Mouse (Mus musculus): ENCODE measurements around the gene Tnrc6c. TPM values are rescaled to one million over a fixed set of nuclear protein-coding genes. Genes with fewer than 3 reads are reported as not detected.

Tnrc6c gene
- polyA plus RNA-seq (2012; rRNA removed; ENCODE audit: low replicate concordance), result 20.3 and 38.3 TPM in 2 replicates

DNA sequence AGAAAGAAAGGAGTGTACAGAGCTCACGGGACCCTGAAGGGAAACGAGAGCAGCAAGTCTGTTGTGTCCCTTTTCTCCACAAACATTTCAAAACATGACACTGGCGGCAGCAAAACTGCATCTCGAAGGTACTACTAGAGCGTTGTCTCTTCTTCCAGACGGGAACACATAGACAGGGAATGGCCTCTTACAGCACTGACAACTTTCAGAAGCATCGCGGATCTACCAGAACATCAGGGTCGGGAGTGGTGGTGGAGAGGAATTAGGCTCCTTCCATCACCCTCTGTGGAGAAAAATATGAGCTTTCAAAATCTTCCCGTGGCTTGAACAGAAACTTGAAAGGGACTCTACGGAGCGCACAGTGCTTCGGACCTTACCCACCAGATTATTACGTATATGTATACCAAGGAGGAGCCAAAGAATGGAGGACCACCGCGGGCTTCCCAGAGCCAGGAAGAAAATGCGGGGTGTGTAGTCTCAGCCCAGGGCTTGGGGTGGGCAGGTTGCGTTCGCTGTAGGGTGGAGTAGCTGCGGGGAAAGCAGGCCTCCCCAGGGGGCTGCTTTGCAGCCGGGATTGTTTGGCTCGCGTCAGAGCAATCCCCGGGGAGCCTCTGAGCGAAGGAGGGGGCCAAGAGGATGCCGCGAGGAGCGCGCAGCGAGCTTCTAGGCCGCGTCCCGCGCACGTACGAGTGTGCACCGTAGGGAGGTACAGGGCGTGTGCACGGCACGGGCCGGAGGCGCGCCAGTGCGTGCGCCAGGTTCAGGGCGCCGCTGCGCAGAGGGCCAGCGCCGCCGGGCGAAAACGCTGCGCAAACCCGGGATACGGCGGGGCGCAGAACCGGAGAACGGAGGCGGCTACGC, at the start of gene Tnrc6c:
Gene Tnrc6c (plus strand): TSS at position 799 of the 861 bp plus-strand sequence.

DNA sequence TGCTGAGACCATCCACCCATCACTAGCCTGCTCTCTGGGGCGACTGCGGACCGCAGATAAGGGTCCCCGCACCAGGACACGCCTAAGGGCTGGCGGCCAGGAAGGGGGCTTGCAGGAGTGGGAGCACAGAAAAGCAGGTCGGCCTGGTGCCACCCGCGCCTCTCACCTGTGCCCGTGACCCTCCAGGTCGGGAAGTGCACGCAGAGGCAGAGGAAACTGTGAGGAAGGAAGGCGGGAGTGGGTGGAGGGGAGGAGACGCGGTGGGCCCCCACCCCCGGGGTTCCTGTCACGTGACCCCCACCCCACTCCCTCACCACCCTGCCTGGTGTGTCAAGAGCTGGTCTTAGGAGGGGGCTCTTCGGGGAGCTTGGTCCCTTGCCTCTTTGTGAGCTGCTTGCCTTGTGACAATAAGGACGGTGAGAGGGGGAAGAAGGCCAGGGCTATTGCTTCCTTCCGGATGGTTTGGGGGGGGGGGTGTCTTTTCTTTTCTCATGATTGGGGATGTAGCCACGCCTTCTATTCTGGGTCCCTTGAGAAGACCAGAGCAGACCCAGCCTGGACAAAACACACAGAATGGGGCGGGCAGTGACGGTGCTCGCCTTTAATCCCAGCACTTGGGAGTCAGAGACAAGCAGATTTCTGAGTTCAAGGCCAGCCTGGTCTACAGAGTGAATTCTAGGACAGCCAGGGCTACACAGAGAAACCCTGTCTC, 128.1 kb downstream of the Tnrc6c start, which contains the start of the genes Tmc8 and Tmc6:
Gene Tmc8 (plus strand): TSS at position 84 of the 712 bp plus-strand sequence.
Gene Tmc6 (minus strand): TSS at position 206 of the 712 bp plus-strand sequence.

DNA sequence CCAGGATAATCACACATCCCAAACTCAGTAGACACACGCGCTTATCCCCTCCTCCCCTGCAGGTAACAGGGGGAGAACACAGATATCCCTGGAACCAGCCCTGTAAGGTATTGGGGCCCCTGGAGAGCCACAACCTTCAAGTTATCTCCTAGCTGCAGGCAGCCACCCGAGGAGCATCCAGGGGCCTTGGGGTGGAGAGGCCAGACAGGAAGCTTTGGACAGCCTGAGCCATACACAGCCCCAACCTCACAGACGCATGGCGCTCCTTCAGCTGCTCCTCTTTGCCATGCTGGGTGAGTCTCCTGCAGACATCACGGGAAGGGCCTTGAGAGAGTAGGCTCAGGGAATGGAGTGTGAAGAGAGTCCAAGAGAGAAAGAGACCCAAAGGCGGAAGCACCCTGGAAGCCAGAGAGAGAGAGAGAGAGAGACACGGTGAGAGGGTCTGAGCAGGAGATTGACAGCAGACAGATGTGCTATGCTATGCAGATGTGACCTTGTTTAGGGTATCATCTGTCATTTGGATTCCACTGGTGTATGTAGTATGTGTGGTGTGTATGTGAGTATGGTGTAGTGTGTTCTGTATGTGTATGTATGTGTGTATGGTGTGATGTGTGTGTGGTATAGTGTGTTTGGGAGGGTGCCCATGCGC, 143.5 kb downstream of the Tnrc6c start, which contains the start of gene 6030468B19Rik:
Gene 6030468B19Rik (plus strand): TSS at position 150 of the 649 bp plus-strand sequence.

DNA sequence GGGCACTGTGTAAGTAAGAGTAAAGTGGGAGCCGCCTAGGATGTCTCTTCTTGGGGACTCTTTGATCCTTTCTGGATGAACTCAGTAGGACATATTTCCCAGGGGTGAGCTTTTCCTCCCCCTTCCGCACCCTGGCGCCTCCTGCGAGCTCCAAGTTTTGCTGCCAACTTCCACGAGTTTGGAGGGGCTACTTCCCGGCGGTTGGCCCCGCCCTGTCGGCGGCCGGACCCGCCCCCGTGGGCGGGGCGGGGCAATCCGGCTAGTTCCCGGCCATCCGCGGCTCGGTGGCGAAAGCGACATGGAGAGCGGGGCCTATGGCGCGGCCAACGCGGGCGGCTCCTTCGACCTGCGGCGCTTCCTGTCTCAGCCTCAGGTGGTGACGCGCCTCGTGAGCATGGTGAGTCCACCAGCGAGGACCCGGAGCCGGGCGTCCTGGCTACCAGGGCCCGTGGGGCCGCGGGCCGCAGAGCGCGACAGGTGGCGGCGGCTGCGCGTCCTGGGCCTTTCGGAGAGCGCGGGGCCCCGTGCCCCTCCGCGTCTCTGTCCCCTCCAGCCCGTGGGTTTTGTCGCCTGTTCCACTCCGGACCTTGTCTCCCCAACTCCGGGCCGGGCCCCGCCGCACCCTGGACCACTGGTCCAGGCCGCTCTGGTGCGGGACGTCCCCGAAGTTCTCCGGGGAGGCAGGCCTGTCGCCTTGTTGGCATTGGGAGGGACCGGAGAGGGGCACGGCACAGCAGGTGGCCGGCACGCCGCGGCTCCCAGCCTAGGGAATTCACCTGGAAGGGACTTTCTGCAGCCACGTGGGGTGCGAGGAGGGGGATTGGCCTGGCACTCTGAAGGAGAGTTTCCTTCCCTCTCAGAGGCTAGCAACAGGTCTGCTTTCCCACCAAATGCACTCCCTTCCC, 155.6 kb downstream of the Tnrc6c start, which contains the start of the genes Gm20708 and Syngr2:
Gene Gm20708 (plus strand): TSS at position 262 of the 905 bp plus-strand sequence.
Gene Syngr2 (plus strand): TSS at position 262 of the 905 bp plus-strand sequence.

Other genes starting within 250 kb of the Tnrc6c start
- 0.06 and 0.09 TPM in 2 replicates for gene Gm11733, start 169.9 kb upstream of the Tnrc6c start, polyA plus RNA-seq (2012; rRNA removed; ENCODE audit: low replicate concordance)
- 7.0 and 14.5 TPM in 2 replicates for gene Tmc8, start 127.8 kb downstream of the Tnrc6c start, polyA plus RNA-seq (2012; rRNA removed; ENCODE audit: low replicate concordance)
- 34.4 and 55.4 TPM in 2 replicates for gene Tmc6, start 127.9 kb downstream of the Tnrc6c start, polyA plus RNA-seq (2012; rRNA removed; ENCODE audit: low replicate concordance)
- gene 6030468B19Rik, start 143.4 kb downstream of the Tnrc6c start, polyA plus RNA-seq (2012; rRNA removed; ENCODE audit: low replicate concordance), result 0.12 TPM in 1 of 2 replicates, not detected in the other
- gene Gm20708, start 155.4 kb downstream of the Tnrc6c start, polyA plus RNA-seq (2012; rRNA removed; ENCODE audit: low replicate concordance), result 0.13 TPM in 1 of 2 replicates, not detected in the other
- gene Syngr2, start 155.4 kb downstream of the Tnrc6c start, polyA plus RNA-seq (2012; rRNA removed; ENCODE audit: low replicate concordance), result 104 and 140 TPM in 2 replicates
- 5.9 and 9.7 TPM in 2 replicates for gene Afmid, start 171.6 kb downstream of the Tnrc6c start, polyA plus RNA-seq (2012; rRNA removed; ENCODE audit: low replicate concordance)
- 4.8 and 39.0 TPM in 2 replicates for gene Tk1, start 171.8 kb downstream of the Tnrc6c start, polyA plus RNA-seq (2012; rRNA removed; ENCODE audit: low replicate concordance)
- 1.3 and 9.5 TPM in 2 replicates for gene Birc5, start 195.0 kb downstream of the Tnrc6c start, polyA plus RNA-seq (2012; rRNA removed; ENCODE audit: low replicate concordance)
- not detected in 2 replicates for gene Tmem235, start 206.5 kb downstream of the Tnrc6c start, polyA plus RNA-seq (2012; rRNA removed; ENCODE audit: low replicate concordance)
- gene Tha1, start 219.2 kb downstream of the Tnrc6c start, polyA plus RNA-seq (2012; rRNA removed; ENCODE audit: low replicate concordance), result 12.1 and 13.3 TPM in 2 replicates